Mouse (Mus musculus) midbrain, embryonic 11.5 days (tissue): ENCODE results near the gene Ptpa. TPM values are rescaled to one million over a fixed set of nuclear protein-coding genes. Genes with fewer than 3 reads are reported as not detected.

ENCODE experiments used
- ATAC-seq: fragments of 200-750 bp; cut with Nextera tagmentation; 2 replicates; pipeline ENCODE4 v1.8.0; 2017; ENCODE audit warnings: moderate TSS enrichment, moderate library complexity; ENCODE audit not compliant: low FRiP score
- DNase-seq: peaks from one replicate; pipeline ENCODE4 v3.0.0; 2015; ENCODE audit warnings: low spot score; ENCODE audit errors: missing footprints
- H3K27ac ChIP-seq: fragments of 300-500 bp; sonication (generic); 2 replicates; pipeline ENCODE4 v1.5.1; 2014; ENCODE audit warnings: low read depth, low read length
- H3K27me3 ChIP-seq: fragments of 300-500 bp; sonication (generic); 2 replicates; pipeline ENCODE4 v1.6.1; 2014; ENCODE audit warnings: mild to moderate bottlenecking, low read length, moderate library complexity, mixed read lengths; ENCODE audit not compliant: control insufficient read depth, insufficient read depth
- H3K36me3 ChIP-seq: fragments of 300-500 bp; sonication (generic); 2 replicates; pipeline ENCODE4 v1.6.1; 2014; ENCODE audit warnings: mild to moderate bottlenecking, low read length, moderate library complexity, mixed read lengths; ENCODE audit not compliant: control insufficient read depth, insufficient read depth
- H3K4me1 ChIP-seq: fragments of 300-500 bp; sonication (generic); 2 replicates; pipeline ENCODE4 v1.6.1; 2014; ENCODE audit warnings: low read length; ENCODE audit not compliant: control insufficient read depth, insufficient read depth
- H3K4me2 ChIP-seq: fragments of 300-500 bp; sonication (generic); 2 replicates; pipeline ENCODE4 v1.6.1; 2014; ENCODE audit warnings: mild to moderate bottlenecking, moderate library complexity
- H3K4me3 ChIP-seq: fragments of 300-500 bp; sonication (generic); 2 replicates; pipeline ENCODE4 v1.5.1; 2014; ENCODE audit warnings: low read depth, low read length
- H3K9ac ChIP-seq: fragments of 300-500 bp; sonication (generic); 2 replicates; pipeline ENCODE4 v1.6.1; 2014; ENCODE audit warnings: low read length
- H3K9me3 ChIP-seq: fragments of 300-500 bp; sonication (generic); 2 replicates; pipeline ENCODE4 v1.6.1; 2016; ENCODE audit warnings: low read length; ENCODE audit not compliant: control insufficient read depth
- WGBS: fragments of 180-500 bp; shearing (Covaris S2); extraction: QIAGEN DNeasy Blood & Tissue Kit; methylation state at CpG from one replicate; pipeline ENCODE4 v1.1.7; 2014; 5-methylcytosine and 5-hydroxymethylcytosine counted together
- polyA plus RNA-seq: library from polyadenylated mRNA; unstranded; fragments of >200 nt; fragmentation: Nextera tagmentation; extraction: Ambion mirVana; gene quantifications from 2 replicates; pipeline ENCODE4 v1.2.1, GENCODE M21; 2014

The Ptpa gene
- 50.7 and 54.3 TPM in 2 replicates for polyA plus RNA-seq

GRCm38 (mm10) chr2:30415936-30416648, at the start of gene Ptpa:
Gene Ptpa, plus strand, starts transcription at chr2:30416039.
- no peaks in the 10 kb centered on the region for H3K36me3 ChIP-seq
- ATAC-seq = peak; percentile 94
- peak within 1 kb of the TSS; percentile 95 for H3K9ac ChIP-seq
- DNase-seq = peak; percentile 99
- peaks cover 24% of the 10 kb centered on the region; the same call in 1 of the 2 replicates for H3K4me1 ChIP-seq
- no peaks in the 10 kb centered on the region for H3K27me3 ChIP-seq
- H3K9me3 ChIP-seq = no peaks in the 10 kb centered on the region
- peak within 1 kb of the TSS; percentile 71 for H3K4me3 ChIP-seq
- H3K4me2 ChIP-seq = peak within 1 kb of the TSS; percentile 72
- under 1% methylated on average over 65 of the region's 67 CpGs for WGBS
- H3K27ac ChIP-seq = peak within 1 kb of the TSS; percentile 94

- Histone ChIP-seq H3K9me3 (no peaks in the 10 kb centered on the region), H3K4me3 (no peak overlapping the region), H3K27ac (no peak overlapping the region), H3K36me3 (peaks cover 17% of the 10 kb centered on the region), H3K9ac (no peak overlapping the region), H3K4me2 (no peak overlapping the region), H3K27me3 (no peaks in the 10 kb centered on the region), H3K4me1 (peaks cover 9% of the 10 kb centered on the region)
- no peak for ATAC-seq
- no peak for DNase-seq
- WGBS = 80% methylated on average over 5 of the region's 5 CpGs
Measured at GRCm38 (mm10) chr2:30366203-30366602, 49.6 kb upstream of the Ptpa start.

- Histone ChIP-seq H3K4me1 (no peaks in the 10 kb centered on the region), H3K27ac (no peak overlapping the region), H3K9ac (no peak overlapping the region), H3K4me2 (no peak overlapping the region), H3K27me3 (no peaks in the 10 kb centered on the region), H3K4me3 (no peak overlapping the region), H3K36me3 (peaks cover 42% of the 10 kb centered on the region), H3K9me3 (no peaks in the 10 kb centered on the region)
- WGBS = 96% methylated on average over 8 of the region's 8 CpGs
- no peak for ATAC-seq
- DNase-seq = no peak
Measured at GRCm38 (mm10) chr2:30371544-30371943, 44.3 kb upstream of the Ptpa start.

GRCm38 (mm10) chr2:30372726-30373125, 43.1 kb upstream of the Ptpa start:
- ATAC-seq (no peak), DNase-seq (no peak)
- no peak overlapping the region for H3K4me3 ChIP-seq
- H3K27ac ChIP-seq = no peak overlapping the region
- WGBS = 98% methylated on average over 5 of the region's 5 CpGs
- no peak overlapping the region for H3K4me2 ChIP-seq
- no peaks in the 10 kb centered on the region for H3K9me3 ChIP-seq
- no peaks in the 10 kb centered on the region for H3K4me1 ChIP-seq
- no peaks in the 10 kb centered on the region for H3K27me3 ChIP-seq
- H3K9ac ChIP-seq = no peak overlapping the region
- peaks cover 39% of the 10 kb centered on the region for H3K36me3 ChIP-seq

GRCm38 (mm10) chr2:30375893-30376292, 39.9 kb upstream of the Ptpa start:
- Histone ChIP-seq H3K4me3 (no peak overlapping the region), H3K9me3 (no peaks in the 10 kb centered on the region), H3K4me2 (no peak overlapping the region), H3K27ac (no peak overlapping the region), H3K4me1 (no peaks in the 10 kb centered on the region), H3K36me3 (peaks cover 33% of the 10 kb centered on the region), H3K9ac (no peak overlapping the region), H3K27me3 (no peaks in the 10 kb centered on the region)
- ATAC-seq (no peak), DNase-seq (no peak)
- 89% methylated on average over 10 of the region's 10 CpGs for WGBS

- ATAC-seq (no peak), DNase-seq (no peak)
- no peaks in the 10 kb centered on the region for H3K27me3 ChIP-seq
- no peaks in the 10 kb centered on the region for H3K9me3 ChIP-seq
- H3K4me3 ChIP-seq = no peak overlapping the region
- 82% methylated on average over 5 of the region's 5 CpGs for WGBS
- H3K36me3 ChIP-seq = peaks cover 22% of the 10 kb centered on the region
- no peak overlapping the region for H3K4me2 ChIP-seq
- H3K4me1 ChIP-seq = no peaks in the 10 kb centered on the region
- no peak overlapping the region for H3K27ac ChIP-seq
- no peak overlapping the region for H3K9ac ChIP-seq
Measured at GRCm38 (mm10) chr2:30377721-30378120, 38.1 kb upstream of the Ptpa start.

GRCm38 (mm10) chr2:30379307-30379706, 36.5 kb upstream of the Ptpa start:
- H3K9ac ChIP-seq = no peak overlapping the region
- no peaks in the 10 kb centered on the region for H3K9me3 ChIP-seq
- no peaks in the 10 kb centered on the region for H3K27me3 ChIP-seq
- H3K4me1 ChIP-seq = no peaks in the 10 kb centered on the region
- 92% methylated on average over 7 of the region's 7 CpGs for WGBS
- peaks cover 16% of the 10 kb centered on the region for H3K36me3 ChIP-seq
- DNase-seq (no peak), ATAC-seq (no peak)
- no peak overlapping the region for H3K4me3 ChIP-seq
- no peak overlapping the region for H3K27ac ChIP-seq
- H3K4me2 ChIP-seq = no peak overlapping the region

GRCm38 (mm10) chr2:30380564-30381376, 35.1 kb upstream of the Ptpa start:
- WGBS = 89% methylated on average over 10 of the region's 10 CpGs
- ATAC-seq (no peak), DNase-seq (no peak)
- Histone ChIP-seq H3K36me3 (peaks cover 13% of the 10 kb centered on the region), H3K4me2 (no peak overlapping the region), H3K27ac (no peak overlapping the region), H3K9me3 (no peaks in the 10 kb centered on the region), H3K4me3 (no peak overlapping the region), H3K4me1 (no peaks in the 10 kb centered on the region), H3K27me3 (no peaks in the 10 kb centered on the region), H3K9ac (no peak overlapping the region)

- H3K4me1 ChIP-seq = no peaks in the 10 kb centered on the region
- ATAC-seq (no peak), DNase-seq (no peak)
- no peak overlapping the region for H3K4me2 ChIP-seq
- no peaks in the 10 kb centered on the region for H3K27me3 ChIP-seq
- no peak overlapping the region for H3K4me3 ChIP-seq
- H3K27ac ChIP-seq = no peak overlapping the region
- H3K9me3 ChIP-seq = no peaks in the 10 kb centered on the region
- H3K36me3 ChIP-seq = peaks cover 13% of the 10 kb centered on the region
- H3K9ac ChIP-seq = no peak overlapping the region
- 90% methylated on average over 4 of the region's 4 CpGs for WGBS
Measured at GRCm38 (mm10) chr2:30381377-30381725, 34.5 kb upstream of the Ptpa start.
